Mouse (Mus musculus): ENCODE data around the gene Grip1. TPM values are rescaled to one million over a fixed set of nuclear protein-coding genes. Genes with fewer than 3 reads are reported as not detected.

Grip1 gene
- 5.0 and 6.6 TPM in 2 replicates for polyA plus RNA-seq (2014; fragmentation: Nextera tagmentation; extraction: Ambion mirVana)

- ATAC-seq (ENCODE audit: low read depth) (peak; percentile 92), DNase-seq (ENCODE audit: low spot score) (peak; percentile 71)
- Histone ChIP-seq H3K27ac (replicated peaks; ENCODE audit: low read depth, low read length) (peak within 1 kb of the TSS; percentile 83), H3K4me1 (ENCODE audit: control insufficient read depth, insufficient read depth, low read length) (peaks cover 11% of the 10 kb centered on the region; the same call in 1 of the 2 replicates), H3K27me3 (replicated peaks; ENCODE audit: control insufficient read depth, insufficient read depth, low read length) (no peaks in the 10 kb centered on the region), H3K36me3 (ENCODE audit: control insufficient read depth, insufficient read depth, low read length) (no peaks in the 10 kb centered on the region), H3K4me2 (ENCODE audit: low read depth, low read length) (peak within 1 kb of the TSS; percentile 96), H3K9me3 (ENCODE audit: control insufficient read depth, low read length) (no peaks in the 10 kb centered on the region), H3K9ac (ENCODE audit: low read depth, low read length) (peak within 1 kb of the TSS; percentile 82), H3K4me3 (ENCODE audit: low read depth, low read length) (peak within 1 kb of the TSS; percentile 74)
- WGBS, result under 1% methylated on average over 14 of the region's 84 CpGs
Measured at GRCm38 (mm10) chr10:119453431-119454105, at the start of gene Grip1. TSS of gene Grip1 (plus strand) at chr10:119453830.

GRCm38 (mm10) chr10:119405103-119405502 is 48.5 kb upstream of the Grip1 start:
- no peaks in the 10 kb centered on the region for H3K27me3 ChIP-seq (replicated peaks; ENCODE audit: control insufficient read depth, insufficient read depth, low read length)
- 87% methylated on average over 9 of the region's 9 CpGs for WGBS
- peak; percentile 91 for ATAC-seq (ENCODE audit: low read depth)
- no peak overlapping the region for H3K4me3 ChIP-seq (ENCODE audit: low read depth, low read length)
- no peak overlapping the region for H3K4me2 ChIP-seq (ENCODE audit: low read depth, low read length)
- no peaks in the 10 kb centered on the region for H3K9me3 ChIP-seq (ENCODE audit: control insufficient read depth, low read length)
- no peak overlapping the region for H3K27ac ChIP-seq (replicated peaks; ENCODE audit: low read depth, low read length)
- DNase-seq (ENCODE audit: low spot score), result peak; percentile 74
- no peak overlapping the region for H3K9ac ChIP-seq (ENCODE audit: low read depth, low read length)
- no peaks in the 10 kb centered on the region for H3K4me1 ChIP-seq (ENCODE audit: control insufficient read depth, insufficient read depth, low read length)
- H3K36me3 ChIP-seq (ENCODE audit: control insufficient read depth, insufficient read depth, low read length), result no peaks in the 10 kb centered on the region

- Histone ChIP-seq H3K4me2 (ENCODE audit: low read depth, low read length) (no peak overlapping the region), H3K4me3 (ENCODE audit: low read depth, low read length) (no peak overlapping the region), H3K27ac (replicated peaks; ENCODE audit: low read depth, low read length) (no peak overlapping the region), H3K9me3 (ENCODE audit: control insufficient read depth, low read length) (no peaks in the 10 kb centered on the region), H3K36me3 (ENCODE audit: control insufficient read depth, insufficient read depth, low read length) (no peaks in the 10 kb centered on the region), H3K27me3 (replicated peaks; ENCODE audit: control insufficient read depth, insufficient read depth, low read length) (no peaks in the 10 kb centered on the region), H3K9ac (ENCODE audit: low read depth, low read length) (no peak overlapping the region), H3K4me1 (ENCODE audit: control insufficient read depth, insufficient read depth, low read length) (no peaks in the 10 kb centered on the region)
- ATAC-seq (ENCODE audit: low read depth) (no peak), DNase-seq (ENCODE audit: low spot score) (no peak)
- WGBS, result 90% methylated on average over 1 of the region's 1 CpGs
Measured at GRCm38 (mm10) chr10:119405612-119406011, 48.0 kb upstream of the Grip1 start.

- Histone ChIP-seq H3K27me3 (replicated peaks; ENCODE audit: control insufficient read depth, insufficient read depth, low read length) (no peaks in the 10 kb centered on the region), H3K9me3 (ENCODE audit: control insufficient read depth, low read length) (no peaks in the 10 kb centered on the region), H3K4me3 (ENCODE audit: low read depth, low read length) (no peak overlapping the region), H3K27ac (replicated peaks; ENCODE audit: low read depth, low read length) (no peak overlapping the region), H3K4me2 (ENCODE audit: low read depth, low read length) (no peak overlapping the region; the same call in 1 of the 2 replicates), H3K36me3 (ENCODE audit: control insufficient read depth, insufficient read depth, low read length) (no peaks in the 10 kb centered on the region), H3K4me1 (ENCODE audit: control insufficient read depth, insufficient read depth, low read length) (no peaks in the 10 kb centered on the region), H3K9ac (ENCODE audit: low read depth, low read length) (no peak overlapping the region)
- peak; percentile 35 for DNase-seq (ENCODE audit: low spot score)
- ATAC-seq (ENCODE audit: low read depth), result no peak
- WGBS, result 41% methylated on average over 6 of the region's 6 CpGs
Measured at GRCm38 (mm10) chr10:119408327-119408726, 45.3 kb upstream of the Grip1 start.

GRCm38 (mm10) chr10:119413238-119413637 is 40.4 kb upstream of the Grip1 start:
- no peak for DNase-seq (ENCODE audit: low spot score)
- Histone ChIP-seq H3K9ac (ENCODE audit: low read depth, low read length) (no peak overlapping the region), H3K4me1 (ENCODE audit: control insufficient read depth, insufficient read depth, low read length) (no peaks in the 10 kb centered on the region), H3K9me3 (ENCODE audit: control insufficient read depth, low read length) (no peaks in the 10 kb centered on the region), H3K4me3 (ENCODE audit: low read depth, low read length) (no peak overlapping the region), H3K27me3 (replicated peaks; ENCODE audit: control insufficient read depth, insufficient read depth, low read length) (no peaks in the 10 kb centered on the region), H3K4me2 (ENCODE audit: low read depth, low read length) (no peak overlapping the region), H3K27ac (replicated peaks; ENCODE audit: low read depth, low read length) (no peak overlapping the region), H3K36me3 (ENCODE audit: control insufficient read depth, insufficient read depth, low read length) (no peaks in the 10 kb centered on the region)
- 97% methylated on average over 11 of the region's 11 CpGs for WGBS
- no peak for ATAC-seq (ENCODE audit: low read depth)

GRCm38 (mm10) chr10:119415106-119415505 is 38.5 kb upstream of the Grip1 start:
- ATAC-seq (ENCODE audit: low read depth) (no peak), DNase-seq (ENCODE audit: low spot score) (no peak)
- Histone ChIP-seq H3K4me1 (ENCODE audit: control insufficient read depth, insufficient read depth, low read length) (no peaks in the 10 kb centered on the region), H3K9me3 (ENCODE audit: control insufficient read depth, low read length) (no peaks in the 10 kb centered on the region), H3K4me3 (ENCODE audit: low read depth, low read length) (no peak overlapping the region), H3K36me3 (ENCODE audit: control insufficient read depth, insufficient read depth, low read length) (no peaks in the 10 kb centered on the region), H3K4me2 (ENCODE audit: low read depth, low read length) (no peak overlapping the region), H3K9ac (ENCODE audit: low read depth, low read length) (no peak overlapping the region), H3K27ac (replicated peaks; ENCODE audit: low read depth, low read length) (no peak overlapping the region), H3K27me3 (replicated peaks; ENCODE audit: control insufficient read depth, insufficient read depth, low read length) (no peaks in the 10 kb centered on the region)
- WGBS, result 68% methylated on average over 4 of the region's 4 CpGs

GRCm38 (mm10) chr10:119421418-119421817 is 32.2 kb upstream of the Grip1 start:
- Histone ChIP-seq H3K27me3 (replicated peaks; ENCODE audit: control insufficient read depth, insufficient read depth, low read length) (no peaks in the 10 kb centered on the region), H3K9me3 (ENCODE audit: control insufficient read depth, low read length) (no peaks in the 10 kb centered on the region), H3K4me1 (ENCODE audit: control insufficient read depth, insufficient read depth, low read length) (no peaks in the 10 kb centered on the region), H3K9ac (ENCODE audit: low read depth, low read length) (no peak overlapping the region), H3K4me2 (ENCODE audit: low read depth, low read length) (no peak overlapping the region), H3K4me3 (ENCODE audit: low read depth, low read length) (no peak overlapping the region), H3K36me3 (ENCODE audit: control insufficient read depth, insufficient read depth, low read length) (no peaks in the 10 kb centered on the region), H3K27ac (replicated peaks; ENCODE audit: low read depth, low read length) (no peak overlapping the region)
- 50% methylated on average over 6 of the region's 6 CpGs for WGBS
- DNase-seq (ENCODE audit: low spot score) (no peak), ATAC-seq (ENCODE audit: low read depth) (no peak)

GRCm38 (mm10) chr10:119423821-119424534 is 29.7 kb upstream of the Grip1 start:
- no peak for DNase-seq (ENCODE audit: low spot score)
- Histone ChIP-seq H3K9me3 (ENCODE audit: control insufficient read depth, low read length) (no peaks in the 10 kb centered on the region), H3K9ac (ENCODE audit: low read depth, low read length) (no peak overlapping the region), H3K27ac (replicated peaks; ENCODE audit: low read depth, low read length) (no peak overlapping the region), H3K36me3 (ENCODE audit: control insufficient read depth, insufficient read depth, low read length) (no peaks in the 10 kb centered on the region), H3K4me1 (ENCODE audit: control insufficient read depth, insufficient read depth, low read length) (no peaks in the 10 kb centered on the region), H3K4me2 (ENCODE audit: low read depth, low read length) (no peak overlapping the region), H3K4me3 (ENCODE audit: low read depth, low read length) (no peak overlapping the region), H3K27me3 (replicated peaks; ENCODE audit: control insufficient read depth, insufficient read depth, low read length) (no peaks in the 10 kb centered on the region)
- WGBS, result 80% methylated on average over 11 of the region's 11 CpGs
- ATAC-seq (ENCODE audit: low read depth), result no peak
